Comparison of ENCODE assay signal across 12 mouse cellular contexts in the genomic region with DNA sequence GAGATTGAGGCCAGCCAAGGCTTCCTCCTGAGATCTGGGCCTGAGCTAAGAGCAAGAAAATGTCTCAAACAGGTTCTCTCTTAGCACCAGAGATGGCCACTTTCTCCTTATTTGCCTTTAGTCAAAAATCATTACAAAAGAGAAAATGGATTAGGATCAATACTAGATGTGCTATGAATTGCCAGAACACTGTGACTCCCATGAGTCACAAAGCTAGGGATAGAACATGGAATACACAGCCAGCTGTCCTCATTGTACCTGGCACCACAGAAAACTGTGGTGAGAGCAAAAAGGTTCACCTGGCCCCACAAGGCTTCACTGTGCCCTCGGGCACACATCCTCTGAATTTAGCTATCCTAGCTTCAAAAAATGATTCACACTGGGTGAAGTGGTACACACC. TPM values are rescaled to one million over a fixed set of nuclear protein-coding genes. Genes with fewer than 3 reads are reported as not detected.
DNase-seq lines count a peak whose midpoint lies in the region; TF ChIP-seq lines count a peak whose summit lies in the region.
"Had no signal": no experiment of that assay in that cellular context is flagged by ENCODE, and none has a peak within 500 bp of the region (broad histone marks: within the 10 kb centered on the region; RNA-seq: fewer than 3 reads in every experiment).

No protein-coding gene starts in this region.

- H3K79me2 ChIP-seq in CH12.LX (replicated peaks; ENCODE audit: control insufficient read depth, extremely low read depth, insufficient read depth, poor library complexity, severe bottlenecking), result peaks cover 20% of the 10 kb centered on the region
- H3K79me2 ChIP-seq in macrophage (ENCODE audit: inconsistent target), result peaks cover 78% of the 10 kb centered on the region

- H3K27me3 ChIP-seq in CH12.LX (replicated peaks), result no peaks in the 10 kb centered on the region
- H3K27me3 ChIP-seq: heart, embryonic 12.5 days had no signal

- peaks cover 3 to 26% of the 10 kb centered on the region in 2 experiments for H3K36me3 ChIP-seq in CH12.LX (replicated peaks in 1 of 2; ENCODE audit: control insufficient read depth in 1 of 2, insufficient read depth in 1 of 2, low read length in 1 of 2)
- no peaks in the 10 kb centered on the region for H3K36me3 ChIP-seq in macrophage (ENCODE audit: inconsistent target)

- H3K9me3 ChIP-seq in CH12.LX (replicated peaks; ENCODE audit: low read length), result peaks cover 7% of the 10 kb centered on the region
- H3K9me3 ChIP-seq: heart, embryonic 12.5 days had no signal

- peak overlapping the region; percentile 85 for H3K27ac ChIP-seq in left cerebral cortex, adult 2 months
- no peak overlapping the region for H3K27ac ChIP-seq in CH12.LX (ENCODE audit: insufficient read depth, low read depth)
- H3K27ac ChIP-seq in macrophage, result peak overlapping the region; percentile 90

- in situ Hi-C loops in CH12.LX (cut with MboI; ENCODE audit: low pct_ligation_motif_present, low pct_unique_long_range_greater_than_20kb, low sequenced_read_pairs), result no loop called here

- TF ChIP-seq RAD21 in CH12.LX (IDR thresholded peaks at IDR 0.05; ENCODE audit: low read depth, low read length), result no peak

- DNase-seq in cerebellum, adult 9-10 months, result peak; percentile 12
- DNase-seq in cerebellum, adult 8-10 months, result no peak
- no peak for DNase-seq in left cerebral cortex, adult 2 months (ENCODE audit: extremely low spot score in 1 of 2, low spot score in 2 of 2)
- DNase-seq in left cerebral cortex, postnatal 14 days (ENCODE audit: low spot score in 2 of 2), result no peak
- DNase-seq in CH12.LX (ENCODE audit: extremely low read depth), result no peak
- no peak for DNase-seq in gastrocnemius, adult 18-20 months (ENCODE audit: low spot score)
- DNase-seq in frontal cortex, postnatal 10 days (ENCODE audit: low spot score in 2 of 2), result no peak
- DNase-seq: cerebellum, postnatal 25 days; lung, postnatal 4 days; right cerebral cortex, postnatal 4 days had no signal

- dilution Hi-C loops in CH12.LX (cut with MboI; ENCODE audit: extremely low pct_ligation_motif_present, extremely low pct_unique_long_range_greater_than_20kb, low sequenced_read_pairs), result no loop called here

- TF ChIP-seq POLR2A in CH12.LX (IDR thresholded peaks at IDR 0.05; ENCODE audit: low read depth, low read length), result no peak

- no peak for TF ChIP-seq EP300 in CH12.LX (IDR thresholded peaks at IDR 0.05; ENCODE audit: low read length)

- peak overlapping the region; percentile 9 for H3K9ac ChIP-seq in CH12.LX (ENCODE audit: insufficient read depth, low read depth)
- H3K9ac ChIP-seq: heart, embryonic 12.5 days had no signal

- WGBS in macrophage (ENCODE audit: missing documents), result 100% methylated on average over 1 of the region's 1 CpGs

- no peak overlapping the region for H3K4me3 ChIP-seq in left cerebral cortex, adult 2 months
- H3K4me3 ChIP-seq in CH12.LX (replicated peaks in 1 of 3; ENCODE audit: low read depth in 2 of 3, low read length in 2 of 3, poor library complexity in 1 of 3) (no peak overlapping the region), macrophage (ENCODE audit: inconsistent target) (no peak overlapping the region)
- H3K4me3 ChIP-seq: heart, embryonic 12.5 days had no signal

- no peak for TF ChIP-seq CTCF in left cerebral cortex, adult 2 months (IDR thresholded peaks at IDR 0.05)
- TF ChIP-seq CTCF in CH12.LX (conservative IDR thresholded peaks at IDR 0.05 in 1 of 2, IDR thresholded peaks at IDR 0.05 in 1 of 2; ENCODE audit: low read depth in 2 of 2, low read length in 2 of 2), result no peak

- intact Hi-C loops in left cerebral cortex, adult 2 months (cut with DNase I), result no loop called here
- intact Hi-C loops in left cerebral cortex, postnatal 14 days (cut with DNase I), result no loop called here

- peaks cover 14 to 37% of the 10 kb centered on the region in 2 experiments for H3K4me1 ChIP-seq in CH12.LX (ENCODE audit: control insufficient read depth in 1 of 2, insufficient read depth in 2 of 2)

- H3K4me2 ChIP-seq in CH12.LX (ENCODE audit: insufficient read depth, low read depth, poor library complexity, severe bottlenecking), result no peak overlapping the region
- H3K4me2 ChIP-seq: heart, embryonic 12.5 days had no signal

TF ChIP-seq in CH12.LX, 34 proteins besides CTCF, POLR2A, EP300 and RAD21:
- no peak for TF ChIP-seq KAT2A (IDR thresholded peaks at IDR 0.05; ENCODE audit: insufficient replicate concordance, low read length)
- TF ChIP-seq E2F4 (IDR thresholded peaks at IDR 0.05; ENCODE audit: insufficient replicate concordance, low read depth, low read length), result no peak
- no peak for TF ChIP-seq USF1 (IDR thresholded peaks at IDR 0.05; ENCODE audit: low read depth, low read length)
- TF ChIP-seq MXI1 (IDR thresholded peaks at IDR 0.05; ENCODE audit: low read depth, low read length), result no peak
- TF ChIP-seq ZMIZ1 (IDR thresholded peaks at IDR 0.05; ENCODE audit: low read depth, low read length), result no peak
- TF ChIP-seq ZC3H11A (IDR thresholded peaks at IDR 0.05; ENCODE audit: low read depth, low read length), result no peak
- no peak for TF ChIP-seq IRF4 (IDR thresholded peaks at IDR 0.05; ENCODE audit: low read depth, low read length)
TF ChIP-seq in CH12.LX: peak in this region for 0.

RNA-seq across cellular contexts. Expression of gene Naif1, which starts 1.8 kb away (rescaled TPM):
- 1 to 10 TPM; 3.3 to 3.7 TPM for total RNA-seq in left cerebral cortex, adult 2 months (2021)
- total RNA-seq in left cerebral cortex, postnatal 14 days (2021), result 1 to 10 TPM; 4.0 to 4.1 TPM
- total RNA-seq in CH12.LX (2012; rRNA removed) (3.3 and 3.5 TPM in 2 replicates), CH12.LX (2014; rRNA removed) (2.5 and 2.7 TPM in 2 replicates)
- polyA plus RNA-seq in CH12.LX (2012; ENCODE audit: insufficient read length, low read depth) (5.0 and 6.5 TPM in 2 replicates), macrophage (2018) (3.2 to 3.8 TPM (median 3.8 TPM) in 3 replicates)
- 1 to 10 TPM; 1.4 to 3.6 (median 2.0) TPM for total RNA-seq in macrophage (2018; cell fraction: chromatin; rRNA removed)
- 1 to 10 TPM; 2.4 to 5.6 (median 4.5) TPM for total RNA-seq in macrophage (2018; cell fraction: cytosol; rRNA removed)
- total RNA-seq in macrophage (2018; cell fraction: nucleus; rRNA removed), result 1 to 10 TPM; 1.4 to 6.3 (median 3.5) TPM
- total RNA-seq in gastrocnemius, adult 18-20 months (2021), result 1 to 10 TPM; 2.6 to 3.0 TPM

RNA-seq across cellular contexts. Expression of gene Slc25a25, which starts 2.8 kb away (rescaled TPM):
- 10 to 100 TPM; 65.2 to 79.1 TPM for total RNA-seq in left cerebral cortex, adult 2 months (2021)
- total RNA-seq in left cerebral cortex, postnatal 14 days (2021), result 10 to 100 TPM; 52.1 to 55.4 TPM
- 9.8 and 14.1 TPM in 2 replicates for total RNA-seq in CH12.LX (2012; rRNA removed)
- total RNA-seq in CH12.LX (2014; rRNA removed), result 6.6 TPM in 2 replicates
- 9.4 and 10.0 TPM in 2 replicates for polyA plus RNA-seq in CH12.LX (2012; ENCODE audit: insufficient read length, low read depth)
- total RNA-seq in macrophage (2018; cell fraction: chromatin; rRNA removed), result 100 to 1,000 TPM in 2 of 26 experiments, 10 to 100 TPM in 24; 30.0 to 125 (median 63.2) TPM
- 10 to 100 TPM in 25 of 26 experiments, 1 to 10 TPM in 1; 6.7 to 47.1 (median 16.0) TPM for total RNA-seq in macrophage (2018; cell fraction: cytosol; rRNA removed)
- 10 to 100 TPM; 25.0 to 95.1 (median 35.8) TPM for total RNA-seq in macrophage (2018; cell fraction: nucleus; rRNA removed)
- 7.1 to 13.2 TPM (median 12.2 TPM) in 3 replicates for polyA plus RNA-seq in macrophage (2018)
- 100 to 1,000 TPM in 1 of 2 experiments, 10 to 100 TPM in 1; 47.6 to 217 TPM for total RNA-seq in gastrocnemius, adult 18-20 months (2021)

RNA-seq across cellular contexts. Expression of gene Ptges2, which starts 52.8 kb away (rescaled TPM):
- 10 to 100 TPM; 47.2 to 47.8 TPM for total RNA-seq in left cerebral cortex, adult 2 months (2021)
- 10 to 100 TPM; 43.5 to 48.3 TPM for total RNA-seq in left cerebral cortex, postnatal 14 days (2021)
- total RNA-seq in CH12.LX (2012; rRNA removed) (19.6 and 21.3 TPM in 2 replicates), CH12.LX (2014; rRNA removed) (14.7 and 17.1 TPM in 2 replicates)
- polyA plus RNA-seq in CH12.LX (2012; ENCODE audit: insufficient read length, low read depth) (19.5 and 20.3 TPM in 2 replicates), macrophage (2018) (7.9 to 14.2 TPM (median 9.4 TPM) in 3 replicates)
- total RNA-seq in macrophage (2018; cell fraction: chromatin; rRNA removed), result 10 to 100 TPM in 1 of 26 experiments, 1 to 10 TPM in 23, under 1 TPM in 2; 0.92 to 12.7 (median 4.5) TPM
- total RNA-seq in macrophage (2018; cell fraction: cytosol; rRNA removed), result 10 to 100 TPM in 16 of 26 experiments, 1 to 10 TPM in 10; 5.4 to 14.4 (median 10.7) TPM
- total RNA-seq in macrophage (2018; cell fraction: nucleus; rRNA removed), result 10 to 100 TPM in 3 of 26 experiments, 1 to 10 TPM in 23; 1.9 to 11.9 (median 5.4) TPM
- total RNA-seq in gastrocnemius, adult 18-20 months (2021), result 10 to 100 TPM; 37.1 to 43.0 TPM
